Mouse (Mus musculus) myocyte (in vitro differentiated cells): ENCODE data around the gene Exosc1.
A peak's percentile ranks its signal among the peaks of the same experiment; 100 is the strongest.

Experiments
- CEBPB ChIP-seq: IDR thresholded peaks from 2 replicates; pipeline ENCODE4 v1.6.1; 2011; ENCODE audit warnings: mild to moderate bottlenecking, moderate library complexity; ENCODE audit not compliant: poor library complexity, insufficient read depth, severe bottlenecking
- MAX ChIP-seq: IDR thresholded peaks from one replicate; pipeline ENCODE4 v1.6.1; 2011; ENCODE audit warnings: low read depth, mild to moderate bottlenecking, control low read depth
- POLR2A ChIP-seq: IDR thresholded peaks from one replicate; pipeline ENCODE4 v1.6.1; 2011; ENCODE audit warnings: low read depth, mild to moderate bottlenecking, control low read depth, moderate library complexity; ENCODE audit not compliant: insufficient read length
- POLR2AphosphoS2 ChIP-seq: IDR thresholded peaks from one replicate; pipeline ENCODE4 v1.6.1; 2011; ENCODE audit warnings: low read depth, control low read depth; ENCODE audit not compliant: insufficient read length
- USF1 ChIP-seq: IDR thresholded peaks from one replicate; pipeline ENCODE4 v1.6.1; 2011; ENCODE audit warnings: low read depth, mild to moderate bottlenecking, control low read depth, moderate library complexity

GRCm38 (mm10) chr19:41911178-41912073 is 21.8 kb downstream of the Exosc1 start, which contains the start of gene Pgam1:
- no peak for TF ChIP-seq CEBPB
- peak; percentile 95 for TF ChIP-seq POLR2AphosphoS2
- TF ChIP-seq MAX: no peak
- peak; percentile 97 for TF ChIP-seq POLR2A
- no peak for TF ChIP-seq USF1
